Mouse (Mus musculus): ENCODE measurements around the gene Mfap1a.

Mfap1a gene

GRCm38 (mm10) chr2:121475306-121475705, 31.2 kb downstream of the Mfap1a start:
- WGBS, result 98% methylated on average over 2 of the region's 2 CpGs

GRCm38 (mm10) chr2:121474180-121474535, 32.3 kb downstream of the Mfap1a start:
- 33% methylated on average over 8 of the region's 8 CpGs for WGBS

DNA sequence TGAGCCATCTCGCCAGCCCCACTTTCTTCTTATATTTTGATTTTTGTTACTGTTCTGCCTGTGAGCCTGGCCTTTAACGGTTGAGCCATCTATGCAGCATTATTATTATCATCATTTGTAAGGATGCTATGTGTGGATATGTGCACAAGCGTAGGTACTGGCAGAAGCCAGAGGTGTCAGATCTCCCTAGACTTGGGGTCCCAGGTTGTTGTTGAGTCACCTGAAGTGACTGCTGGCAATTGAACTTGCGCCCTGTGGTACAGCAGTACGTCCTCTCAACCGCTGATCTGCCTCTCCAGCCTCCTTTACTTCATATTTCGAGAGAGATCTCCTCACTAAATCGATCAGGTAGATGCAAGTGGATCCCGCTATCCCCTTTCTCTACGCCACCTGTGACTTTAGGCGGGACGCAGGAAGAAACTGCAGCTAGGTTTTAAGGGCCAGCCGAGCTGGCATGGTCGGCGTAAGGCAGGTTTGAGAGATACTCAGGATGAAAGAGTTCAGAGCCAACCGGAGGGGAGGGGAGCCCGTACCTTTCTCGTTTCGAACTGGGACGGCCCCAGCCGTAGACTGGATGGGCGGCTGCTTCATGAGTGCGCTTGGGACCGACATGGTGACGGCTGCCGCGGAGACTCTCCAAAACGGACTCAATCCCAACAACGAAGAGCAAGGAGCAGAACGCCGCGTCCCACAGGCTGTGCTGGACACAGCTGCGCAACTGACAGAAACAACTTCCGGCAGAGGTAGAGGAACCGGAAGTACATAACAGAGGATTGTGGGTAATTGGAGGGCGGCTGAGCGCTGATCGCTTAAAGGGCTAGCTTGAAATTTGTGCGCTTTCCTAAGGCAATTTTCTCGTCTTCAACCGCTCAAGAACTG, 32.9 kb downstream of the Mfap1a start, which contains the start of gene Mfap1b:
TSS of gene Mfap1b (minus strand) at position 767 of the 879 bp plus-strand sequence.
- 5% methylated on average over 41 of the region's 41 CpGs for WGBS

DNA sequence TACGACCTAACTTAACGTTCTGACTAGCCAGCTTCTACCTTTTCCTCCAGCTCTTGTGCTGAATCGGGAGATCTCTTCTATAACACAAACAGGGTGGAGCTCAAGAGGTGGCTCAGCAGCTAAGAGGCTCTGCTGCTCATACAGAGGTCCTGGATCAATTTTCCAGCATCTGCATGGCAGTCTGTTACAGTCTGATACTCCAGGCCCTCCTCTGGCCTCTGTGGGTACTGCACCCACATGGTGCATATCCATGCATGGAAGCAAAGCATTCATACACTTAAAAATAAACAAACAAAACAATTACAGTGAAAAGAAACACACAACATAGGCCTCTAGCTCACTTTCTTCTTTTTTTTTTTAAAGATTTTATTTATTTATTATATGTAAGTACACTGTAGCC, 33.7 kb downstream of the Mfap1a start:
- WGBS, result 100% methylated on average over 3 of the region's 3 CpGs

GRCm38 (mm10) chr2:121468982-121469381, 37.5 kb downstream of the Mfap1a start:
- WGBS, result 79% methylated on average over 2 of the region's 6 CpGs

DNA sequence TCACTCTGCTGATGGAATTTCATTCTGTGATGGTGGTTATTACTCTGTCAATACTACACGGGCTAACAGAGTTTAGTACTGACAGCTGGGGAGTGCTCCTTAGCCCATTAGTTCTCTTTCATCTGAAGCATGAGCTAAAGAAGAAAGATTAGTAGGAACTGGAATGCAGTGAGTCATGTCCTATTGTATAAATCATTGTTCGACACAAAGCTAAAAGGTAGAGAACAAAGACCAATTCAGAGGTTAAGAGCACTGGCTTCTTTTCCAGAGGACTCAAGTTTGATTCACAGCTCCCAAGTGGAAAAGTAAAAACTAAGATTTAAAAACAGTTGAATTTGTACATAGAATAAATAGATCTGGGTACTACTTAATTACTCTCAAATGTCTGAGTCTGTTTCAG, 46.4 kb downstream of the Mfap1a start:
- 61% methylated on average over 2 of the region's 2 CpGs for WGBS

GRCm38 (mm10) chr2:121456692-121457642, 49.5 kb downstream of the Mfap1a start, which contains the start of gene Serinc4:
Gene Serinc4, minus strand, starts transcription at chr2:121456781.
- WGBS, result 3% methylated on average over 41 of the region's 41 CpGs

- 80% methylated on average over 5 of the region's 5 CpGs for WGBS
These were observed 50.9 kb downstream of the Mfap1a start for GRCm38 (mm10) chr2:121455534-121455933.

DNA sequence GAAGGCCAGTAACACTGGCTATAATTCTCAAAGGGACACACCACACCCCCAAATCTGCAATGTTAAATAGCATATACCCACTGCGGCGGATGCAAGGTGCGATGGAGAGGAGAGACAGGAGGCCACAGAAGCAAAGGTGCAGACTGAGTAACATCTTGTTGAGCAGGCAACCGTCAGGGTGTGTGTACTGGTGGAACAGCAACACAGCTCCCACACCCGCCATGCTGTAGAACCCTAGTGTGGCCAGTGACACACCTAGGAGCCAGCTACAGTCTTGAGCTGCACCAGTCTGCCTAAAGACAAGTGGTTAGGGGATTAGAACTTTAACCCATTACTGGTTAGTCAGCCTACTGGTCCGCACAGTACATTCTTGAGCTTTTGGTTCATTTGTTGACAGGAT, 52.5 kb downstream of the Mfap1a start:
- WGBS, result 85% methylated on average over 6 of the region's 6 CpGs

- 48% methylated on average over 4 of the region's 4 CpGs for WGBS
These were observed 53.5 kb downstream of the Mfap1a start, which contains the start of gene Hypk for GRCm38 (mm10) chr2:121452990-121453389. Gene Hypk, plus strand, starts transcription at chr2:121453290.

DNA sequence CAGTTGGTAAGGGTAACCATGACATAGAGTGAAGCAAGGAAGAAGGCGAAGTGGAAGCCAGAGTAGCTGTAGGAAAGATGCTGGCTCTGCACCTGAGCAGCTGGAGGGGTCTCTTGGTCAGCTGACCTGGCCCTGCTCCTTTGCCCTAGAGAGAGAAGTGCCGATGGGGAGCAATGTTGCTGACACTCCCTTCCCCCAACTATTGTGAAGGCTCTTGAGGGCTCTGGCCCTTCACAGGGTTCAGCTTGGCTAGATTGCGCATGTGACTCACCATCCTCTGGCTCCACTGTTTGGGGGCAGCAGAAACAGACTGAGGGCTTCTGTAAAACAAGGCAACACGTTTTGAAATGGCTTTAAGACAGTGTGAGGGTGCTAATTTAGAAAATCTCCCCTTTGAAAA, 54.1 kb downstream of the Mfap1a start:
- 68% methylated on average over 4 of the region's 4 CpGs for WGBS

DNA sequence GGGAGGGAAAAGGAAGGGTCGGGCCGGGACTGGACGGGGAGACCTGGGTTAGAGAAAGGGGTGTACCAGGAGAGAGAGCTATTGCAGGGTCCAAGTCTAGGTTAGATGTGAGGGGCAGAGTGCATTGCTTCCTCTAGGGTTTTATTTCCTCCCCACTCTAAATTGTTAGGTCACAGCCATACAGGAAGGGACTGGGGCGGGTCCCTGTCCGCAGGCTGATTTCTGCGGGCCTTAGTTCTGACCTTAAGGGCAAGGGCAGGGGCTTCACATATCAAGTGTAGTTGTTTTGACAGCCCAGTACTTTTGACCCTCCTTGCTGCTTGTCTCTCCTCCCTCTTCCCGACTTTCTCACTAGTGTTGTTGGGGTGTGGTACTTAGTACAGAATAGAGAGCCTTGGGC, 56.4 kb downstream of the Mfap1a start:
- WGBS, result 4% methylated on average over 7 of the region's 7 CpGs

- WGBS, result 0% methylated on average over 45 of the region's 54 CpGs
These were observed 56.9 kb downstream of the Mfap1a start for GRCm38 (mm10) chr2:121449545-121450011.

DNA sequence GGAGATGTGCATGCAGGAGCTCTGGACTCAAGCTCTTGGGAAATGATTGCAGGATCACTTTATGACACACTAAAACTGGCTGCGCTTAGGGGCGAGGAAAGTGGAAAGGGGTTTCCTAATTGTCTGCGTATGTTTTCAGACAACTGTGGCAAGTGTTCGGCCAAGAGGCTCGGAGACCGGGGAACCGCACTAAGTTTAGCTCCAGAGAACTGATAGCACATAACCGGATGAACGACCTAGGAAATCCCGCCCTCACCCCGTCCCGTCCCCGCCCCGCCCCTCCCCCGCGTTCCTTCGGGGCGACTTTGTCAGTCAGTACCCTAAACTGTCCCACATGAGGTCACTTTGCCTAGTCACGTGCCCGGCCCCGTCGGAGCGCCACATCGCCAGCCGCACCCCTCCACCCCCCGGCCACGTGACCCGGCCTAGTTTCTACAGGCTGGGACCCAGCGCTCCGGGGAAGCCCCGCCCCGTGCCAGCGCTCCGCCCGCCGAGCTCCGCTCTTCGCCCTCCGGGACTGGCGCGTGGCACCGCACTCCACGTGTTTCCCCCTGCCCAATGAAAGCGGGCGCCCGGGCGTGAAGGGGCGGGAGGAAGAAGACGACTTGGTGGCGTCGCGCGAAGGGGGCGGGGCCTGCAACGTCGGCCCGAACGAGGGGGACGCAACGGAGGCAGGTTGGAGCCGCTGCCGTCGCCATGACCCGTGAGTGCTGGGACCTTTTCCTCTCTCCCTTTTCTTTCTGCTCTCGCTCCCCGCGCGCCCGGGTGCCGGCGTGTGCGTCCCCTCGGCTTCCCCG, 57.5 kb downstream of the Mfap1a start, which contains the start of gene Serf2:
TSS of gene Serf2 (plus strand) at position 457 of the 797 bp plus-strand sequence.
- under 1% methylated on average over 74 of the region's 74 CpGs for WGBS

DNA sequence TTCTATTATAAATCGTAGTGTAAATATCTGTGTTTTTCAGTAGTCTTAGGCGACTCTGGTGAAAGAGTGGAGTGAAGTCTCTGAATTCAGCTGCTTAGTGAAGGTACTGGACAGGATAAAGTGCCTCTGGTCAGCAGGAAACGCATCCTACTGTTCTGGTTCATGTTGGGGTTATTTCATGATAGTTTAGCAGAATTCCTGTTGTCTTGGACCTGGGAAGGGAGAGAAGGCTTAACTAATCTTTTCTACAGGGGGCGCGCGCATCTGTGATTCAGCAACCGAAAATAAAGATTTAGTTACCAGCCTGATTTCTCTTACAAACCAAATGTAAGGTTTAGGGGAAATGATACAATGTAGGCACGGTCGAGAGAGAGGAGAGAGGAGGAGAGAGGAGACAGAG, 58.3 kb downstream of the Mfap1a start:
- WGBS, result 11% methylated on average over 9 of the region's 9 CpGs

DNA sequence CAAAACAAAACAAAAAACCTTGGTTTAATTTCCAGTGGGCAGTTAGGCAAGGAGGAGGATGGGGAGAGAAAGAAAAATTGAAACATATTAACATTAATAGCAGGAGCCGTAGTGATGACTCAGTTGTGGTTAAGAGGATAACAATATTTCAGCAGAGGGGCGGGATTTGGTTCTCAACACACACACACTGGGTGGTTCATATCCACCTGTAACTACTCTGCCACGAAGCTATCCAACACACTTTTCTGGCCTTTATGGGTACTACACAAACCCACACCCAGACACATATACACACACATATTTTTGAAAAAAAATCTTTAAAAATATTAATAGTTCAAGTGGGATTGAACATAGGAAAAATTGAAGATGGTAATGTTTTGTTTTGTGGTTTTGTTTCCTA, 59.5 kb downstream of the Mfap1a start:
- 88% methylated on average over 3 of the region's 3 CpGs for WGBS

GRCm38 (mm10) chr2:121446506-121446905, 60.0 kb downstream of the Mfap1a start:
- WGBS, result 87% methylated on average over 4 of the region's 4 CpGs

GRCm38 (mm10) chr2:121445117-121445516, 61.3 kb downstream of the Mfap1a start:
- 86% methylated on average over 3 of the region's 3 CpGs for WGBS

GRCm38 (mm10) chr2:121444178-121444577, 62.3 kb downstream of the Mfap1a start, which contains the start of gene Ell3:
Gene Ell3, minus strand, starts transcription at chr2:121444278.
- WGBS, result 93% methylated on average over 1 of the region's 1 CpGs

DNA sequence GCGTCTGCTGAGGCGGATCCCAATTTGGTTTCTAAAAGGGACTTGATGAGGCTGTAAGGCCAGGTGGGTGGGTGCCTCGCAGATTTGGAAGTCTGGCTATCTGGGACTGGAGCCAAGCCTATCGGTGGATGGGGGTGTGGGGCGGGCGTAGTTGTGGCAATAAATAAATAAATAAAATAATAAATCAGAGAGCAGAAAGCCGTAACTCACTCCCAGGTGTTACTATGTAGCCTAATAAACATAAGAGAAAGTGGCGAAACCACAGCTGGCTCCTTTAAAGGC, 63.5 kb downstream of the Mfap1a start:
- WGBS, result 17% methylated on average over 8 of the region's 8 CpGs
